Mouse (Mus musculus) forebrain, embryonic 11.5 days (tissue): ENCODE measurements around the gene Hapln2. TPM values are rescaled to one million over a fixed set of nuclear protein-coding genes. Genes with fewer than 3 reads are reported as not detected.

Experiments used
- ATAC-seq: fragments of 200-750 bp; cut with Nextera tagmentation; replicated peaks from 2 replicates; pipeline ENCODE4 v1.8.0; 2017; ENCODE audit warnings: moderate TSS enrichment; ENCODE audit not compliant: low FRiP score
- DNase-seq: peaks from one replicate; pipeline ENCODE4 v3.0.0-alpha.2; 2017; ENCODE audit warnings: low spot score
- H3K27ac ChIP-seq: fragments of 300-500 bp; sonication (generic); 2 replicates; pipeline ENCODE4 v1.5.1; 2014; ENCODE audit warnings: low read depth, low read length
- H3K27me3 ChIP-seq: fragments of 300-500 bp; sonication (generic); 2 replicates; pipeline ENCODE4 v1.6.1; 2014; ENCODE audit warnings: mild to moderate bottlenecking, low read length, mixed read lengths; ENCODE audit not compliant: control insufficient read depth, insufficient read depth
- H3K36me3 ChIP-seq: fragments of 300-500 bp; sonication (generic); 2 replicates; pipeline ENCODE4 v1.6.1; 2014; ENCODE audit warnings: mild to moderate bottlenecking, low read length, moderate library complexity, mixed read lengths; ENCODE audit not compliant: control insufficient read depth, insufficient read depth
- H3K4me1 ChIP-seq: fragments of 300-500 bp; sonication (generic); replicated peaks from 2 replicates; pipeline ENCODE4 v1.6.1; 2014; ENCODE audit warnings: low read length, mixed read lengths; ENCODE audit not compliant: control insufficient read depth, insufficient read depth
- H3K4me2 ChIP-seq: fragments of 300-500 bp; sonication (generic); 2 replicates; pipeline ENCODE4 v1.6.1; 2014; ENCODE audit warnings: low read depth, mild to moderate bottlenecking, low read length, moderate library complexity, mixed read lengths; ENCODE audit not compliant: severe bottlenecking
- H3K4me3 ChIP-seq: fragments of 300-500 bp; sonication (generic); 2 replicates; pipeline ENCODE4 v1.5.1; 2014; ENCODE audit warnings: low read depth, low read length
- H3K9ac ChIP-seq: fragments of 300-500 bp; sonication (generic); 2 replicates; pipeline ENCODE4 v1.6.1; 2014; ENCODE audit warnings: low read length
- H3K9me3 ChIP-seq: fragments of 300-500 bp; sonication (generic); 2 replicates; pipeline ENCODE4 v1.6.1; 2016; ENCODE audit warnings: low read length, mixed read lengths; ENCODE audit not compliant: control insufficient read depth
- WGBS: fragments of 180-500 bp; shearing (Covaris S2); extraction: QIAGEN DNeasy Blood & Tissue Kit; methylation state at CpG from one replicate; pipeline ENCODE4 v1.1.7; 2014; 5-methylcytosine and 5-hydroxymethylcytosine counted together
- polyA plus RNA-seq: library from polyadenylated mRNA; unstranded; fragments of >200 nt; fragmentation: Nextera tagmentation; extraction: Ambion mirVana; gene quantifications from 2 replicates; pipeline ENCODE4 v1.2.1, GENCODE M21; 2014

Gene Hapln2
- polyA plus RNA-seq, 1 experiment from 2014 or later = 0.27 TPM

DNA sequence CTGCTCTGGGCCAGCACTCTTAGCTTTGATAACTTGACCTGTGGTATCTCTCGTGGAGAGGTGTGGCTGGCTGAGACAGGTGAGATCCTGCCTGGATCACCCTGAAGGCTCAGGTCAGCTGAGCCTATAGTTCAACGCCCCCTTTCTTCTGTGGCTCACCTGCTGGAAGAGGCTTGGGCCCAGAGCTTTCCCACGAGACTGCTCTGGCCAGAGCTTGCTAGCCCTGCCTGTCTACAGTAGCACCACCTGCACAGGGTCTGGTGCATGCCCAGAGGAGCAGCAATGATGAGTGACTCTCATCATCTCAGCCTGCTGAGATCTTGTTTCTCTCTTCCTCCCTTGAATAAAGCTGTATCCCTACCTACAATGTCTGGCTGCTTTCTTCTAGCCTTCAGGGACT, 47.3 kb downstream of the Hapln2 start:
- no peak overlapping the region for H3K4me3 ChIP-seq
- H3K27me3 ChIP-seq = no peaks in the 10 kb centered on the region

DNA sequence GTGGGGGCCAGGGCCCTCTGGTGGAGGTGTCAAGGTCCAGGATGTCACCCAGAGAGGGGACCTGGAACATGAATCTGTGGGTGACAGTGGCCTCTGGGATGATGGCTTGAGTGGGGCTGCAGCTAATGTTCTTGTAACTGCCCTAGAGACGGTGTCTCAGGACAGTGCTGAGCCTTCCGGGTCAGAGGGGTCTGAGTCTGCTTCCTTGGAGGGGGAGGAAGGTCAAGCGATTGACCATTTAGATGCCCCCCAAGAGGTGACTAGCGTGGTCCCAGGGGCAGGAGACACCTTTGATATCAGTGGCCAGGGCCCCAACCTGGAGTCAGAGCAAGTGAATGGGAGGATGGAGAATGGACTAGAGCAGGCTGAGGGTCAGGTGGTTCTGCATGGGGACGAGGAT, 47.9 kb downstream of the Hapln2 start:
- peaks cover 20% of the 10 kb centered on the region for H3K36me3 ChIP-seq
- peaks cover 47% of the 10 kb centered on the region for H3K4me1 ChIP-seq
- H3K4me2 ChIP-seq = no peak overlapping the region
- ATAC-seq (no peak), DNase-seq (no peak)
- no peak overlapping the region for H3K9ac ChIP-seq
- no peaks in the 10 kb centered on the region for H3K27me3 ChIP-seq
- no peak overlapping the region for H3K4me3 ChIP-seq
- H3K27ac ChIP-seq = no peak overlapping the region
- 88% methylated on average over 5 of the region's 5 CpGs for WGBS
- H3K9me3 ChIP-seq = no peaks in the 10 kb centered on the region

More for the DNA sequence above, 47.3 kb downstream of the Hapln2 start:
- no peak overlapping the region for H3K9ac ChIP-seq
- WGBS = 76% methylated on average over 3 of the region's 3 CpGs
- peak overlapping the region; percentile 6; the same call in 1 of the 2 replicates for H3K27ac ChIP-seq
- peaks cover 44% of the 10 kb centered on the region for H3K4me1 ChIP-seq
- H3K4me2 ChIP-seq = no peak overlapping the region
- peaks cover 20% of the 10 kb centered on the region for H3K36me3 ChIP-seq
- ATAC-seq = no peak
- DNase-seq = no peak
- no peaks in the 10 kb centered on the region for H3K9me3 ChIP-seq

DNA sequence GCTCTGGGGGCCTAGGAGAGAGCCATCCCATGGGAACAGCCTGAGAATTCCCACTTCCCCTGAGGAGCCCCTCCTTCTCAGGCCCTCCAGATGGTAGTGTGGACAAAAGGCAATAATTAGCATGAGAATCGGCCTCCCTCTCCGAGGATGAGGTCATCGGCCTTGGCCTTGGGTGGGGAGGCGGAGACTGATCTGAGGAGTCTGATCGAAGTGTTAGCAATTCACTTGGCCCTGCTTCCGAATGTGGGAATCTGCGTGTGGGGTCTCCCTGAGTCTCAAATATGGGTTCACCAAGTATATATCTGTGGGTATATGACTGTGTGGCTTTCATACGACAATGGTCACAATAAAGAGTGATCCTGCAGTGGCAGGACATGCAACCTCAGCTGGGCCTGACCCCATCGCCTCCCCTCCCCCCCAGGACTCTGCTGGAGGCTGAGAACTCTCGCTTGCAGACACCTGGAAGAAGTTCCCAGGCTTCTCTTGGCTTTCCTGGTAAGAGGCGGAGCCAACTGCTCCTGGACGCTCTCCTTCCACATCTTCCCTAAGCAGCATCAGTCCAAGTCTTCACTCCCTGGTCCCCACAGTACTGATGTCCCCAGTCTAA, 52.9 kb downstream of the Hapln2 start:
- Histone ChIP-seq H3K4me3 (peak overlapping the region; percentile 90), H3K9ac (peak overlapping the region; percentile 95), H3K27me3 (no peaks in the 10 kb centered on the region), H3K4me2 (peak overlapping the region; percentile 85), H3K27ac (peak overlapping the region; percentile 99), H3K9me3 (no peaks in the 10 kb centered on the region), H3K36me3 (peaks cover 20% of the 10 kb centered on the region), H3K4me1 (peaks cover 22% of the 10 kb centered on the region; the same call in 1 of the 2 replicates)
- WGBS = 3% methylated on average over 12 of the region's 12 CpGs
- DNase-seq (peak; percentile 89), ATAC-seq (peak; percentile 87)

DNA sequence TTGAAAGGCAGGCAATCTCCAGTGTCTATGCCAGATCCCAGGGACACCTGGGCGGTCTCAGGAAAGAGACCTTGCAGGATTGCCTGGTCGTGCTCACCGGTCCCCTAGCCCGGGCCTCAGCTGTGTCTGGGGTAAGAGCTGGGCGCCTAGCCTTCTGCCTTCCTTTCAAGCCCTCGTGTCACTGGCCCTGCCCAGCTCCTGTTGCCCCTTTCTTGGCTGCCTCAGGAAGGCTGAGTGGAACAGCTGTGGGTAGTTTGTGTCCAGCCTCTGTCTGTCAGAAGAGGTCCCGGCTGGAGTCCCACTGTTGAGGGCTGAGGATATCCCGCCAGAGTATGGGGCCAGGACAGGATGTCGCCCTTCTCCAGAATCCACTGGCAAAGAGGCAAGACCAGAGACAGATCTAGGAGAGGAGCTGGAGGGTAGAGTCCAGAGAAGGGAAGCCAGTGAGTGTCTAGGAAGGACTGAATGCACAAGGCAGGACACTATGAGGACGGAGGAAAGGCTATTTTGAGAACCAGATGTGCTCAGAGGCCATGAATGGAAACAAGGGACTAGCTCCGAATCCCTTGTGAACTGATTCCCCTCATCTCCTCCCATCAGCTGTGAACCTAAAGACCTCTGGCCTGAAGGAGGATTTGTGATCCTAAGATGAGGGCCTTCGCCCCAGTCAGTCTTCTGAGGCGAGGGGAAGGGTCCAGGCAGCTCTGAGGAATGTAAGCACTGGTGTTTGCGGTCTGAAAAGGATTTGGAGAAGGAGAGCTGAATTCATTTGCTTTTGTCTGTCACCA, 53.6 kb downstream of the Hapln2 start:
- Histone ChIP-seq H3K27ac (peak overlapping the region; percentile 99), H3K4me1 (peaks cover 22% of the 10 kb centered on the region; the same call in 1 of the 2 replicates), H3K4me2 (peak overlapping the region; percentile 85), H3K9ac (peak overlapping the region; percentile 95), H3K27me3 (no peaks in the 10 kb centered on the region), H3K9me3 (no peaks in the 10 kb centered on the region), H3K4me3 (peak overlapping the region; percentile 90), H3K36me3 (peaks cover 20% of the 10 kb centered on the region)
- WGBS = 11% methylated on average over 14 of the region's 14 CpGs
- peak; percentile 57 for DNase-seq
- no peak; the same call in 1 of the 2 replicates for ATAC-seq

DNA sequence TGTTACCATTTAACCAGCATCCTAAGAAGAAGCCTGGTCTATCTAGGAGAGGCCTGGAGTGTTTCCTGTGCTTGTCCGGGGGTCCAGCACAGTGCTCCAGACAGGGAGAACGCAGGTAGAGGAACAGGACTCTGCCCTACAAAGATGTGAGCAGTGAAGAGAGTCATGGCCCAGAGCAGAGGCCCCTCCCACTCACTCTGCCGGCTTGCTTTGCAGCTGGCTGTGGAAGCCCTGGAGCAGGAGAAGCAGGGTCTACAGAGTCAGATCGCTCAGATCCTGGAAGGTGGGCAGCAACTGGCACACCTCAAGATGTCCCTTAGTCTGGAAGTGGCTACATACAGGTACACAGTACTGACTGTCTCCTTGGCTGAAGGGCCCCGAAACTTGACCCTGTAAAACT, 54.6 kb downstream of the Hapln2 start:
- no peak for ATAC-seq

DNA sequence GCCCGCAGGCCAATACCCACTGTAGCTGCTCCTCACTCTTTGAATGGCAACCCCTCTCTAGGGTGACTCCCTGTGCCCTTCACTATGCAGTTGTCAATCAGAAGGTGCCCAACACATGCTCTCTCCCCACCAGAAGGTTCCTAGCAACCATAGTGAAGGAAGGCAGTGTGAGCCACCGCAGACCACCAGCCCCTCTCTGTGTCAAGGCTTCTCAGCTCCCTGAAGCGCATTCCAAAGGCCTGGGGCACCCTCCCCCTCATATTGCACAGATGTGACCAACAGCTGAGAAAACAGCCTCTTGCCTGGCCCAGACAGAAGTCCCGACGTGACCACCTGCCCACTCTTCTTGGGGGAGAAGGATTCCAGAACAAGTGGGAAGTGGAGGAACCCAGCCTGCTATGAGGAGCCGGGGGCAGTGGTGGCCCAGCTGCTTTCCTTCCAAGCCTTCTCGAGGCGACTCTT, 55.1 kb downstream of the Hapln2 start:
- H3K4me1 ChIP-seq = peaks cover 22% of the 10 kb centered on the region; the same call in 1 of the 2 replicates
- peak; percentile 68 for DNase-seq

More for the DNA sequence above, 54.6 kb downstream of the Hapln2 start:
- Histone ChIP-seq H3K4me3 (peak overlapping the region; percentile 90), H3K4me1 (peaks cover 22% of the 10 kb centered on the region; the same call in 1 of the 2 replicates), H3K27ac (peak overlapping the region; percentile 99), H3K36me3 (peaks cover 20% of the 10 kb centered on the region), H3K4me2 (peak overlapping the region; percentile 85), H3K9ac (peak overlapping the region; percentile 95), H3K27me3 (no peaks in the 10 kb centered on the region), H3K9me3 (no peaks in the 10 kb centered on the region)
- WGBS = 18% methylated on average over 5 of the region's 5 CpGs
- peak; percentile 59 for DNase-seq

More for the DNA sequence above, 55.1 kb downstream of the Hapln2 start:
- H3K4me2 ChIP-seq = peak overlapping the region; percentile 85
- peaks cover 16% of the 10 kb centered on the region for H3K36me3 ChIP-seq
- peak overlapping the region; percentile 95 for H3K9ac ChIP-seq
- H3K27ac ChIP-seq = peak overlapping the region; percentile 99
- ATAC-seq = 0 out of 2 replicates have a peak, but pooled peaks have one; percentile 0
- 6% methylated on average over 8 of the region's 8 CpGs for WGBS
- no peaks in the 10 kb centered on the region for H3K27me3 ChIP-seq
- no peaks in the 10 kb centered on the region for H3K9me3 ChIP-seq
- H3K4me3 ChIP-seq = peak overlapping the region; percentile 90

Other genes starting within 250 kb of the Hapln2 start
- gene Ntrk1, start 232.4 kb downstream of the Hapln2 start, polyA plus RNA-seq = 0.16 and 0.45 TPM in 2 replicates
- gene Insrr, start 230.6 kb downstream of the Hapln2 start, polyA plus RNA-seq = 0.32 and 0.33 TPM in 2 replicates
- gene Pear1, start 203.3 kb downstream of the Hapln2 start, polyA plus RNA-seq = 8.2 and 8.6 TPM in 2 replicates
- gene Sh2d2a, start 180.8 kb downstream of the Hapln2 start, polyA plus RNA-seq = not detected in 2 replicates
- gene Prcc, start 142.0 kb downstream of the Hapln2 start, polyA plus RNA-seq = 19.6 and 22.3 TPM in 2 replicates
- gene Hdgf, start 121.3 kb downstream of the Hapln2 start, polyA plus RNA-seq = 325 and 329 TPM in 2 replicates
- gene Mrpl24, start 108.1 kb downstream of the Hapln2 start, polyA plus RNA-seq = 69.4 and 74.5 TPM in 2 replicates
- 73.9 and 78.7 TPM in 2 replicates for gene Isg20l2, start 97.3 kb downstream of the Hapln2 start, polyA plus RNA-seq
- gene Rrnad1, start 96.9 kb downstream of the Hapln2 start, polyA plus RNA-seq = 22.2 and 23.2 TPM in 2 replicates
- gene Crabp2, start 78.9 kb downstream of the Hapln2 start, polyA plus RNA-seq = 409 and 417 TPM in 2 replicates
- gene Nes, start 56.5 kb downstream of the Hapln2 start, polyA plus RNA-seq = 92.0 and 99.9 TPM in 2 replicates
- gene Bcan, start 27.4 kb downstream of the Hapln2 start, polyA plus RNA-seq = 0.52 and 0.72 TPM in 2 replicates
- 32.8 and 39.0 TPM in 2 replicates for gene Gpatch4, start 15.5 kb upstream of the Hapln2 start, polyA plus RNA-seq
- 123 and 130 TPM in 2 replicates for gene Naxe, start 30.9 kb upstream of the Hapln2 start, polyA plus RNA-seq
- gene Ttc24, start 50.7 kb upstream of the Hapln2 start, polyA plus RNA-seq = not detected in 2 replicates
- 26.8 and 27.0 TPM in 2 replicates for gene Iqgap3, start 54.4 kb upstream of the Hapln2 start, polyA plus RNA-seq
- 17.3 and 19.7 TPM in 2 replicates for gene Mef2d, start 114.8 kb upstream of the Hapln2 start, polyA plus RNA-seq
- gene Rhbg, start 227.1 kb upstream of the Hapln2 start, polyA plus RNA-seq = 0.36 TPM in 1 of 2 replicates, not detected in the other